Mouse (Mus musculus) testis, postnatal 14 days (tissue): ENCODE measurements around the gene Tspan9.
A peak's percentile ranks its signal among the peaks of the same experiment; 100 is the strongest.

Experiments
- DNase-seq: peaks from one replicate; pipeline ENCODE4 v3.0.0; 2021; ENCODE audit warnings: low spot score

Gene Tspan9

GRCm38 (mm10) chr6:128011781-128012180 is 131.6 kb downstream of the Tspan9 start:
- DNase-seq = no peak

GRCm38 (mm10) chr6:128011071-128011477 is 132.3 kb downstream of the Tspan9 start:
- peak; percentile 45 for DNase-seq

- DNase-seq = no peak
Observed at GRCm38 (mm10) chr6:128010135-128010971, 133.0 kb downstream of the Tspan9 start.

- no peak for DNase-seq
Observed at GRCm38 (mm10) chr6:128007982-128008562, 135.3 kb downstream of the Tspan9 start.

GRCm38 (mm10) chr6:128007241-128007701 is 136.1 kb downstream of the Tspan9 start:
- no peak for DNase-seq

- DNase-seq = no peak
Observed at GRCm38 (mm10) chr6:128006156-128006555, 137.2 kb downstream of the Tspan9 start.

- no peak for DNase-seq
Observed at GRCm38 (mm10) chr6:128004544-128004943, 138.8 kb downstream of the Tspan9 start.

- no peak for DNase-seq
Observed at GRCm38 (mm10) chr6:128003542-128003941, 139.9 kb downstream of the Tspan9 start.

- DNase-seq = no peak
Observed at GRCm38 (mm10) chr6:128002667-128003066, 140.7 kb downstream of the Tspan9 start.

- DNase-seq = no peak
Observed at GRCm38 (mm10) chr6:128002104-128002503, 141.3 kb downstream of the Tspan9 start.

GRCm38 (mm10) chr6:128001587-128001986 is 141.8 kb downstream of the Tspan9 start:
- no peak for DNase-seq

- DNase-seq = no peak
Observed at GRCm38 (mm10) chr6:128000777-128001176, 142.6 kb downstream of the Tspan9 start.

GRCm38 (mm10) chr6:127999118-127999517 is 144.3 kb downstream of the Tspan9 start:
- no peak for DNase-seq

- DNase-seq = peak; percentile 33
Observed at GRCm38 (mm10) chr6:127996928-127997327, 146.5 kb downstream of the Tspan9 start.

GRCm38 (mm10) chr6:127992993-127993392 is 150.4 kb downstream of the Tspan9 start:
- no peak for DNase-seq

- no peak for DNase-seq
Observed at GRCm38 (mm10) chr6:127991509-127992176, 151.8 kb downstream of the Tspan9 start.

- DNase-seq = peak; percentile 81
Observed at GRCm38 (mm10) chr6:127989624-127990212, 153.7 kb downstream of the Tspan9 start.

- DNase-seq = no peak
Observed at GRCm38 (mm10) chr6:127988944-127989494, 154.4 kb downstream of the Tspan9 start.

- no peak for DNase-seq
Observed at GRCm38 (mm10) chr6:127987374-127987773, 156.0 kb downstream of the Tspan9 start.

- DNase-seq = no peak
Observed at GRCm38 (mm10) chr6:127986357-127986756, 157.0 kb downstream of the Tspan9 start.

- DNase-seq = peak; percentile 41
Observed at GRCm38 (mm10) chr6:127981176-127981575, 162.2 kb downstream of the Tspan9 start.
